Mouse (Mus musculus) embryonic fibroblast, embryonic 13.5 days (primary cell): ENCODE results near the gene Rgs6. TPM values are rescaled to one million over a fixed set of nuclear protein-coding genes. Genes with fewer than 3 reads are reported as not detected.
A peak's percentile ranks its signal among the peaks of the same experiment; 100 is the strongest.

Source experiments
- H3K27ac ChIP-seq: 2 replicates; pipeline ENCODE4 v1.5.1; 2012; ENCODE audit warnings: low read length, control low read depth, inconsistent platforms; ENCODE audit not compliant: insufficient read depth
- H3K4me1 ChIP-seq: 2 replicates; pipeline ENCODE4 v1.6.1; 2011; ENCODE audit warnings: low read length; ENCODE audit not compliant: control insufficient read depth, insufficient read depth
- H3K4me3 ChIP-seq: 2 replicates; pipeline ENCODE4 v1.5.1; 2011; ENCODE audit warnings: mild to moderate bottlenecking, control low read depth, low read length; ENCODE audit not compliant: insufficient read depth
- CTCF ChIP-seq: IDR thresholded peaks from 2 replicates; pipeline ENCODE4 v1.5.1; 2011; ENCODE audit warnings: mild to moderate bottlenecking, control low read depth, low read length, moderate library complexity, borderline replicate concordance; ENCODE audit not compliant: insufficient read depth
- POLR2A ChIP-seq: IDR thresholded peaks from 2 replicates; pipeline ENCODE4 v1.6.1; 2011; ENCODE audit warnings: low read depth, mild to moderate bottlenecking, control low read depth, low read length, moderate library complexity
- polyA plus RNA-seq: library from polyadenylated mRNA; stranded (reverse); fragments of >200 nt; gene quantifications from 2 replicates; pipeline ENCODE4 v1.2.4, GENCODE M21; 2011; ENCODE audit warnings: low read depth; ENCODE audit not compliant: missing spikeins, insufficient read length

The Rgs6 gene
- polyA plus RNA-seq, 1 experiment, result 3.0 TPM

GRCm38 (mm10) chr12:83004014-83004682, 416.1 kb downstream of the Rgs6 start:
- Histone ChIP-seq H3K27ac (no peak overlapping the region), H3K4me3 (no peak overlapping the region)
- TF ChIP-seq CTCF (no peak), POLR2A (no peak)

GRCm38 (mm10) chr12:83011056-83011565, 423.0 kb downstream of the Rgs6 start:
- Histone ChIP-seq H3K4me3 (no peak overlapping the region), H3K4me1 (no peaks in the 10 kb centered on the region), H3K27ac (no peak overlapping the region)
- no peak for TF ChIP-seq CTCF

More at GRCm38 (mm10) chr12:83004014-83004682, 416.1 kb downstream of the Rgs6 start:
- H3K4me1 ChIP-seq, result peaks cover 3% of the 10 kb centered on the region

- Histone ChIP-seq H3K4me1 (0 out of 2 replicates have a peak, but pooled peaks cover 3% of the 10 kb centered on the region), H3K4me3 (no peak overlapping the region), H3K27ac (no peak overlapping the region)
- TF ChIP-seq POLR2A (no peak), CTCF (no peak)
Observed at GRCm38 (mm10) chr12:83013918-83014691, 426.0 kb downstream of the Rgs6 start.

GRCm38 (mm10) chr12:83014848-83015247, 426.8 kb downstream of the Rgs6 start:
- no peak overlapping the region for H3K27ac ChIP-seq
- 0 out of 2 replicates have a peak, but pooled peaks cover 3% of the 10 kb centered on the region for H3K4me1 ChIP-seq
- peak; percentile 28; the same call in 1 of the 2 replicates for TF ChIP-seq CTCF
- no peak for TF ChIP-seq POLR2A
- no peak overlapping the region for H3K4me3 ChIP-seq

GRCm38 (mm10) chr12:83015366-83015765, 427.3 kb downstream of the Rgs6 start:
- TF ChIP-seq POLR2A, result no peak
- TF ChIP-seq CTCF, result no peak
- Histone ChIP-seq H3K4me3 (no peak overlapping the region), H3K27ac (no peak overlapping the region), H3K4me1 (0 out of 2 replicates have a peak, but pooled peaks cover 3% of the 10 kb centered on the region)

- Histone ChIP-seq H3K4me1 (0 out of 2 replicates have a peak, but pooled peaks cover 3% of the 10 kb centered on the region), H3K4me3 (no peak overlapping the region)
- no peak for TF ChIP-seq CTCF
- no peak for TF ChIP-seq POLR2A
Observed at GRCm38 (mm10) chr12:83016486-83016885, 428.4 kb downstream of the Rgs6 start.

GRCm38 (mm10) chr12:83018005-83018404, 429.9 kb downstream of the Rgs6 start:
- TF ChIP-seq POLR2A (no peak), CTCF (no peak)
- no peak overlapping the region for H3K4me3 ChIP-seq
- H3K4me1 ChIP-seq, result 0 out of 2 replicates have a peak, but pooled peaks cover 3% of the 10 kb centered on the region
- no peak overlapping the region for H3K27ac ChIP-seq

More at GRCm38 (mm10) chr12:83016486-83016885, 428.4 kb downstream of the Rgs6 start:
- no peak overlapping the region for H3K27ac ChIP-seq

- Histone ChIP-seq H3K4me3 (no peak overlapping the region), H3K27ac (no peak overlapping the region), H3K4me1 (no peaks in the 10 kb centered on the region)
- TF ChIP-seq CTCF (peak; percentile 23; the same call in 1 of the 2 replicates), POLR2A (no peak)
Observed at GRCm38 (mm10) chr12:83026985-83027384, 438.9 kb downstream of the Rgs6 start.

GRCm38 (mm10) chr12:83033171-83033835, 445.2 kb downstream of the Rgs6 start:
- TF ChIP-seq CTCF (no peak), POLR2A (no peak)
- H3K4me3 ChIP-seq, result no peak overlapping the region
- H3K4me1 ChIP-seq, result peaks cover 4% of the 10 kb centered on the region; the same call in 1 of the 2 replicates
- H3K27ac ChIP-seq, result no peak overlapping the region
